Mouse (Mus musculus): ENCODE data around the gene Stxbp4.

Gene Stxbp4

GRCm38 (mm10) chr11:90650231-90650885 lies 12.5 kb upstream of the Stxbp4 start:
- DNase-seq (ENCODE audit: extremely low spot score, low read depth, low spot score) = no peak

GRCm38 (mm10) chr11:90649777-90650176 lies 11.9 kb upstream of the Stxbp4 start:
- no peak for DNase-seq (ENCODE audit: extremely low spot score, low read depth, low spot score)

GRCm38 (mm10) chr11:90638312-90638830 lies 487 bp upstream of the Stxbp4 start:
- DNase-seq (ENCODE audit: extremely low spot score, low read depth, low spot score) = no peak

- no peak for DNase-seq (ENCODE audit: extremely low spot score, low read depth, low spot score)
Observed at GRCm38 (mm10) chr11:90634661-90635060, 3.2 kb downstream of the Stxbp4 start.

- DNase-seq (ENCODE audit: extremely low spot score, low read depth, low spot score) = no peak
Observed at GRCm38 (mm10) chr11:90632480-90632879, 5.4 kb downstream of the Stxbp4 start.

- no peak for DNase-seq (ENCODE audit: extremely low spot score, low read depth, low spot score)
Observed at GRCm38 (mm10) chr11:90627751-90628150, 10.1 kb downstream of the Stxbp4 start.

- no peak for DNase-seq (ENCODE audit: extremely low spot score, low read depth, low spot score)
Observed at GRCm38 (mm10) chr11:90625174-90625573, 12.7 kb downstream of the Stxbp4 start.

GRCm38 (mm10) chr11:90623477-90623876 lies 14.4 kb downstream of the Stxbp4 start:
- DNase-seq (ENCODE audit: extremely low spot score, low read depth, low spot score) = no peak

- DNase-seq (ENCODE audit: extremely low spot score, low read depth, low spot score) = no peak
Observed at GRCm38 (mm10) chr11:90622500-90622899, 15.4 kb downstream of the Stxbp4 start.

GRCm38 (mm10) chr11:90622044-90622443 lies 15.8 kb downstream of the Stxbp4 start:
- DNase-seq (ENCODE audit: extremely low spot score, low read depth, low spot score) = no peak

- DNase-seq (ENCODE audit: extremely low spot score, low read depth, low spot score) = no peak
Observed at GRCm38 (mm10) chr11:90616431-90616830, 21.5 kb downstream of the Stxbp4 start.

GRCm38 (mm10) chr11:90614743-90615142 lies 23.1 kb downstream of the Stxbp4 start:
- no peak for DNase-seq (ENCODE audit: extremely low spot score, low read depth, low spot score)

GRCm38 (mm10) chr11:90612118-90612517 lies 25.8 kb downstream of the Stxbp4 start:
- no peak for DNase-seq (ENCODE audit: extremely low spot score, low read depth, low spot score)

GRCm38 (mm10) chr11:90603066-90603465 lies 34.8 kb downstream of the Stxbp4 start:
- no peak for DNase-seq (ENCODE audit: extremely low spot score, low read depth, low spot score)

GRCm38 (mm10) chr11:90595826-90596225 lies 42.1 kb downstream of the Stxbp4 start:
- no peak for DNase-seq (ENCODE audit: extremely low spot score, low read depth, low spot score)

- DNase-seq (ENCODE audit: extremely low spot score, low read depth, low spot score) = no peak
Observed at GRCm38 (mm10) chr11:90590996-90591395, 46.9 kb downstream of the Stxbp4 start.

GRCm38 (mm10) chr11:90586203-90586602 lies 51.7 kb downstream of the Stxbp4 start:
- DNase-seq (ENCODE audit: extremely low spot score, low read depth, low spot score) = no peak

- DNase-seq (ENCODE audit: extremely low spot score, low read depth, low spot score) = no peak
Observed at GRCm38 (mm10) chr11:90585754-90586153, 52.1 kb downstream of the Stxbp4 start.

- DNase-seq (ENCODE audit: extremely low spot score, low read depth, low spot score) = no peak
Observed at GRCm38 (mm10) chr11:90577057-90577780, 60.7 kb downstream of the Stxbp4 start.

GRCm38 (mm10) chr11:90576282-90576972 lies 61.5 kb downstream of the Stxbp4 start:
- no peak for DNase-seq (ENCODE audit: extremely low spot score, low read depth, low spot score)

GRCm38 (mm10) chr11:90575491-90576048 lies 62.3 kb downstream of the Stxbp4 start:
- DNase-seq (ENCODE audit: extremely low spot score, low read depth, low spot score) = no peak
